8 mouse cellular contexts compared by ENCODE assay signal in genomic region chr11:63923386-63923785, GRCm38 (mm10). TPM values are rescaled to one million over a fixed set of nuclear protein-coding genes. Genes with fewer than 3 reads are reported as not detected.
A peak's percentile ranks its signal among the peaks of the same experiment; 100 is the strongest.
DNase-seq lines count a peak whose midpoint lies in the region; ATAC-seq and TF ChIP-seq lines count a peak whose summit lies in the region.

No protein-coding gene starts in this region.

- no peaks in the 10 kb centered on the region for H3K9me3 ChIP-seq in E14TG2a.4 (ENCODE audit: low read length)
- H3K9me3 ChIP-seq in heart, postnatal 0 days (replicated peaks; ENCODE audit: control insufficient read depth, low read length), result no peaks in the 10 kb centered on the region
- no peaks in the 10 kb centered on the region for H3K9me3 ChIP-seq in liver, embryonic 11.5 days (ENCODE audit: control insufficient read depth, low read length)

- TF ChIP-seq EP300 in heart, postnatal 0 days (IDR thresholded peaks at IDR 0.05; ENCODE audit: low read depth), result no peak

- H3K4me2 ChIP-seq in heart, postnatal 0 days (ENCODE audit: low read depth, low read length), result peak overlapping the region; percentile 56
- peak overlapping the region; percentile 76 for H3K4me2 ChIP-seq in liver, embryonic 11.5 days

- H3K9ac ChIP-seq in heart, postnatal 0 days (replicated peaks; ENCODE audit: low read depth, low read length), result no peak overlapping the region
- H3K9ac ChIP-seq in liver, embryonic 11.5 days (ENCODE audit: low read depth, low read length), result no peak overlapping the region

- peak overlapping the region; percentile 87 for H3K4me3 ChIP-seq in E14TG2a.4 (replicated peaks; ENCODE audit: low read length)
- H3K4me3 ChIP-seq in heart, postnatal 0 days (ENCODE audit: low read depth, low read length), result peak overlapping the region; percentile 49
- peak overlapping the region; percentile 72 for H3K4me3 ChIP-seq in liver, embryonic 11.5 days (ENCODE audit: low read depth, low read length)

- peak; percentile 35 for DNase-seq in Muller cell, postnatal 12 days (ENCODE audit: inconsistent ontology term)
- DNase-seq in heart, postnatal 0 days (ENCODE audit: low spot score), result no peak
- DNase-seq in liver, embryonic 11.5 days (ENCODE audit: low spot score), result peak; percentile 52
- peak; percentile 14 to 21 for DNase-seq in natural killer cell, adult 2 months (ENCODE audit: low spot score in 2 of 2)
- no peak for DNase-seq in layer of hippocampus, adult 9-10 months (ENCODE audit: low spot score)
- DNase-seq in cerebellum, adult 9-11 months, result no peak

- peaks cover 76% of the 10 kb centered on the region for H3K27me3 ChIP-seq in E14TG2a.4 (ENCODE audit: insufficient read depth, low read length)
- H3K27me3 ChIP-seq in heart, postnatal 0 days (ENCODE audit: control insufficient read depth, insufficient read depth, low read length), result peaks cover 75% of the 10 kb centered on the region
- peaks cover 78% of the 10 kb centered on the region for H3K27me3 ChIP-seq in liver, embryonic 11.5 days (replicated peaks; ENCODE audit: control insufficient read depth, insufficient read depth, low read length)

- no peak for ATAC-seq in heart, postnatal 0 days (ENCODE audit: insufficient read depth, low read depth)
- no peak for ATAC-seq in liver, embryonic 11.5 days (replicated peaks; ENCODE audit: low FRiP score)
- no peak for ATAC-seq in erythroblast, adult 5-6 weeks (replicated peaks; ENCODE audit: low FRiP score, poor library complexity, severe bottlenecking)

- TF ChIP-seq CTCF in E14TG2a.4 (conservative IDR thresholded peaks at IDR 0.05; ENCODE audit: low read length), result no peak
- TF ChIP-seq CTCF in heart, postnatal 0 days (IDR thresholded peaks at IDR 0.05; ENCODE audit: low read depth), result no peak

- peaks cover 76% of the 10 kb centered on the region for H3K4me1 ChIP-seq in E14TG2a.4 (replicated peaks; ENCODE audit: low read depth, low read length)
- peaks cover 6% of the 10 kb centered on the region for H3K4me1 ChIP-seq in heart, postnatal 0 days (ENCODE audit: control insufficient read depth, insufficient read depth)
- H3K4me1 ChIP-seq in liver, embryonic 11.5 days (replicated peaks; ENCODE audit: control insufficient read depth, insufficient read depth, low read length), result peaks cover 9% of the 10 kb centered on the region

- H3K36me3 ChIP-seq in E14TG2a.4 (ENCODE audit: insufficient read depth, low read length), result no peaks in the 10 kb centered on the region
- H3K36me3 ChIP-seq in heart, postnatal 0 days (replicated peaks; ENCODE audit: control insufficient read depth, insufficient read depth, low read length), result no peaks in the 10 kb centered on the region
- no peaks in the 10 kb centered on the region for H3K36me3 ChIP-seq in liver, embryonic 11.5 days (ENCODE audit: control insufficient read depth, insufficient read depth, low read length)

- H3K27ac ChIP-seq in heart, postnatal 0 days (ENCODE audit: low read depth), result no peak overlapping the region
- H3K27ac ChIP-seq in liver, embryonic 11.5 days (ENCODE audit: low read depth, low read length), result no peak overlapping the region; the same call in 1 of the 2 replicates

- 3% methylated on average over 29 of the region's 29 CpGs for WGBS in heart, postnatal 0 days
- WGBS in liver, embryonic 11.5 days, result 2% methylated on average over 29 of the region's 29 CpGs

RNA-seq across cellular contexts. Expression of gene Hs3st3b1, which starts 1.3 kb away (rescaled TPM):
- 2.7 and 2.9 TPM in 2 replicates for total RNA-seq in heart, postnatal 0 days (2014; rRNA removed; ENCODE audit: low replicate concordance)
- polyA plus RNA-seq in heart, postnatal 0 days (2015; fragmentation: Nextera tagmentation; extraction: Ambion mirVana), result 0.86 and 1.3 TPM in 2 replicates
- polyA plus RNA-seq in liver, embryonic 11.5 days (2014; fragmentation: Nextera tagmentation; extraction: Ambion mirVana), result 41.7 and 42.4 TPM in 2 replicates
- not detected in 2 replicates for total RNA-seq in erythroblast, adult 5-6 weeks (2015; ENCODE audit: low replicate concordance)
- 1.1 TPM in 1 of 2 replicates, not detected in the other for total RNA-seq in erythroblast, adult 5-6 weeks (2017; ENCODE audit: low replicate concordance)

Comparison
In these comparisons a context has a peak if more than half of its experiments do, and no peak if none do; other contexts are left out.
1. DNase-seq: peak in Muller cell, postnatal 12 days (single experiment), liver, embryonic 11.5 days (single experiment) and natural killer cell, adult 2 months (2 of 2); none in heart, postnatal 0 days (single experiment), layer of hippocampus, adult 9-10 months (single experiment) and cerebellum, adult 9-11 months (single experiment).
2. Peak in every context shown above with its lines, with median percentiles within 50 percentile points of each other: H3K4me3 ChIP-seq.